Mouse (Mus musculus) testis, adult 2 months (tissue): ENCODE data around the gene Mok. TPM values are rescaled to one million over a fixed set of nuclear protein-coding genes. Genes with fewer than 3 reads are reported as not detected.

Experiments used
- H3K27ac ChIP-seq: fragments of 200-500 bp; 2 replicates; pipeline ENCODE4 v1.5.1; 2012; ENCODE audit warnings: low read depth, low read length; ENCODE audit not compliant: control insufficient read depth, insufficient read depth
- H3K27me3 ChIP-seq: fragments of 200-500 bp; 2 replicates; pipeline ENCODE4 v1.6.1; 2012; ENCODE audit warnings: mild to moderate bottlenecking, low read length, moderate library complexity; ENCODE audit not compliant: control insufficient read depth, insufficient read depth
- H3K36me3 ChIP-seq: fragments of 200-500 bp; 2 replicates; pipeline ENCODE4 v1.6.1; 2012; ENCODE audit warnings: mild to moderate bottlenecking, low read length; ENCODE audit not compliant: control insufficient read depth, insufficient read depth
- H3K4me1 ChIP-seq: fragments of 200-500 bp; 2 replicates; pipeline ENCODE4 v1.6.1; 2012; ENCODE audit warnings: low read length; ENCODE audit not compliant: control insufficient read depth, insufficient read depth
- H3K4me3 ChIP-seq: fragments of 200-500 bp; 2 replicates; pipeline ENCODE4 v1.5.1; 2012; ENCODE audit warnings: low read depth, mild to moderate bottlenecking, low read length, moderate library complexity, mixed read lengths; ENCODE audit not compliant: control insufficient read depth
- CTCF ChIP-seq: fragments of 200-500 bp; IDR thresholded peaks from 2 replicates; pipeline ENCODE4 v1.5.1; 2012; ENCODE audit warnings: low read depth, mild to moderate bottlenecking, inconsistent platforms, low read length, moderate library complexity; ENCODE audit not compliant: control insufficient read depth, insufficient read depth, insufficient replicate concordance
- POLR2A ChIP-seq: fragments of 200-500 bp; IDR thresholded peaks from 2 replicates; pipeline ENCODE4 v1.6.1; 2012; ENCODE audit warnings: low read depth, mild to moderate bottlenecking, inconsistent platforms, low read length, moderate library complexity; ENCODE audit not compliant: control insufficient read depth
- polyA plus RNA-seq: library from polyadenylated mRNA; depleted of rRNA; stranded (reverse); fragments of >200 nt; gene quantifications from 2 replicates; pipeline ENCODE4 v1.2.3, GENCODE M21; 2012

Gene Mok
- polyA plus RNA-seq, 1 experiment: 96.9 TPM

DNA sequence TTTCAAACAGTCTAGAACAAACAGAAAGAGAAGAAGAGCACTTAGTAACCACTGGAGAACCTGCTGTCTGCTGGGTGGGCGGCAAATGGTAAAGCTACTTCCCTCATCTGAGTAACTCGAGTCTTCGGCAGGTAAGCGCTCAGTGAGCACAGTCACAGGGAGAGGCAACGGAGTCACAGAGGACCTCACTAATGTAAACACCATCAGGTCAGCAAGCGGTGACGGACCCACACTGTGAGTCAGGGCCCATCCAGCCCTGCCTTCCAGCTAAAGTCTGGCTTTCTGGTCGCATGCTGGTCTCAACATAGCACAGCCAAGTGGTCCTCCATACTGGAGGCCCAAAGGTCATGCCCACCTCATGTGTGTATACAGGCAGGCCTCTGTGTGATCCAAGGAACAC is 21.4 kb downstream of the Mok start:
- no peak for TF ChIP-seq POLR2A
- no peak for TF ChIP-seq CTCF
- no peaks in the 10 kb centered on the region for H3K36me3 ChIP-seq
- no peak overlapping the region for H3K27ac ChIP-seq
- H3K4me1 ChIP-seq: no peaks in the 10 kb centered on the region
- H3K27me3 ChIP-seq: no peaks in the 10 kb centered on the region
- H3K4me3 ChIP-seq: no peak overlapping the region

GRCm38 (mm10) chr12:110816833-110817232 is 23.9 kb downstream of the Mok start:
- H3K4me1 ChIP-seq: no peaks in the 10 kb centered on the region
- TF ChIP-seq CTCF: no peak
- TF ChIP-seq POLR2A: no peak
- no peak overlapping the region for H3K4me3 ChIP-seq
- no peaks in the 10 kb centered on the region for H3K36me3 ChIP-seq
- H3K27me3 ChIP-seq: no peaks in the 10 kb centered on the region
- no peak overlapping the region for H3K27ac ChIP-seq

DNA sequence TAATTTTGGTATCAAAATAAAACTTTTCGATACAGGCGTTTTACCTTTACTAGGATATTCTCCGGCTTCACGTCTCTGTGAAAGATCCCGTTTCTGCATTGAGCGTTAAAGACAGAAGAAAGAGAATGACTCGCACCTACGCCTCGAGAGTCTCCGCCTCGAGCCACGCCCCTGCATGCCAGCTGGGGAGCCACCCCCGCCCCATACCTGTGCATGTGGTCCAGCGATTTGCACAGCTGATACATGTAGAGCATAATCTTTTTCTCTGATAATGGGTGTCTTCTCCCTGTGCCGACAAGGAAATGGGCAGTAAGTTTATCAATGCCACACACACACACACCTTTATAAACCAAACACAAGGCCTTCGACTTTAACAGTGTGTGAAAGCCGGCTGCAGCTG is 25.8 kb downstream of the Mok start:
- Histone ChIP-seq H3K27me3 (no peaks in the 10 kb centered on the region), H3K27ac (no peak overlapping the region), H3K4me1 (no peaks in the 10 kb centered on the region), H3K36me3 (no peaks in the 10 kb centered on the region), H3K4me3 (no peak overlapping the region)
- TF ChIP-seq CTCF (no peak), POLR2A (no peak)

- Histone ChIP-seq H3K36me3 (no peaks in the 10 kb centered on the region), H3K27ac (no peak overlapping the region), H3K4me3 (no peak overlapping the region), H3K27me3 (no peaks in the 10 kb centered on the region), H3K4me1 (no peaks in the 10 kb centered on the region)
- TF ChIP-seq POLR2A: no peak
- TF ChIP-seq CTCF: no peak
These were observed 27.1 kb downstream of the Mok start for GRCm38 (mm10) chr12:110813624-110814023.

DNA sequence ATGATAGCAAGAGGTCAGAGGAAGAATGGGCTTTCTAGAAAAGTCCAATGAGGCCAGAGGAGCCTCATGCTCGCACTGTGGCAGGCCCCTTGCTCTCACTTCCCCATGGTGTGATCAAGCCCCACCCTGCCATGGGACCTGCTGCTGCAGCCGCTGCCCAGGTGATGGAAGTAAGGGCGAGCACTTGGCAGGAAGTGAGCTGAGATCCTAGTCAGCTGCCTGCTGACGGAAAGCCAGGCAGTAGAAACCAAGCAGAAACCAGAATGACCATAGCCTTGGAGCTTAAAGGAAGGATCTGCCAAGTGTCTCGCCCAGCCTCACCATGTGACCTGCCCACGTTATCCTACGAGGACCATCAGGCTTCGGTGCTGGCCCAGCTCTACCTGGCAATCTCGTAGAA is 27.6 kb downstream of the Mok start:
- Histone ChIP-seq H3K36me3 (no peaks in the 10 kb centered on the region), H3K27ac (no peak overlapping the region), H3K27me3 (no peaks in the 10 kb centered on the region), H3K4me3 (no peak overlapping the region), H3K4me1 (no peaks in the 10 kb centered on the region)
- TF ChIP-seq CTCF (no peak), POLR2A (no peak)

DNA sequence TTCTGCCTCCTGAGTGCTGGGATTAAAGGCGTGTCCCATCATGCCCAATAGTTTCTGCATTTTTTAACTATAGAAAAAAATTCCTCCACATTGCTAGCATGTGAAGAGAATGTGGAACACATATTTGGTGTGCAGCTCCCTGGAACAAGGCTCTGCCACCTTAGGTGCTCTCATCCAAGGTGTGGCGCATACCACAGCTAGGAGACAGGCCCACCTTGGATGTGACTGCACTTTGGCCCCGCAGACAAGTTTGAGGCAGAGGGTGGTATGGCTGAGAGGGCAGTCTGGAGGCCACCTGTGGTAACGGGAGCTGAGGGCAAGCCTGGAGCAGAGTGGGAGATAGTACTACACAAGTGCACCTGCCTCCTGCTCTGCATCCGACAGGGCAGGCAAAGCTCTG is 31.9 kb downstream of the Mok start:
- H3K4me3 ChIP-seq: no peak overlapping the region
- TF ChIP-seq POLR2A (no peak), CTCF (no peak)
- H3K27me3 ChIP-seq: no peaks in the 10 kb centered on the region
- H3K27ac ChIP-seq: no peak overlapping the region
- no peaks in the 10 kb centered on the region; the same call in 1 of the 2 replicates for H3K36me3 ChIP-seq
- no peaks in the 10 kb centered on the region for H3K4me1 ChIP-seq

GRCm38 (mm10) chr12:110808430-110808829 is 32.3 kb downstream of the Mok start:
- no peak for TF ChIP-seq POLR2A
- TF ChIP-seq CTCF: no peak
- H3K36me3 ChIP-seq: no peaks in the 10 kb centered on the region; the same call in 1 of the 2 replicates
- H3K4me1 ChIP-seq: no peaks in the 10 kb centered on the region
- no peak overlapping the region for H3K27ac ChIP-seq
- H3K4me3 ChIP-seq: no peak overlapping the region
- no peaks in the 10 kb centered on the region for H3K27me3 ChIP-seq
